Mouse (Mus musculus) spleen, adult 2 months (tissue): ENCODE results near the gene Prrc2a.
A peak's percentile ranks its signal among the peaks of the same experiment; 100 is the strongest.

Experiments used
- CTCF ChIP-seq: fragments of 200-500 bp; IDR thresholded peaks from 2 replicates; pipeline ENCODE4 v1.5.1; 2011; ENCODE audit warnings: mild to moderate bottlenecking, inconsistent platforms; ENCODE audit not compliant: insufficient read depth, insufficient read length, insufficient replicate concordance; ENCODE audit errors: extremely low read depth
- POLR2A ChIP-seq: fragments of 200-500 bp; IDR thresholded peaks from 2 replicates; pipeline ENCODE4 v1.6.1; 2011; ENCODE audit warnings: low read depth, low read length, inconsistent platforms

DNA sequence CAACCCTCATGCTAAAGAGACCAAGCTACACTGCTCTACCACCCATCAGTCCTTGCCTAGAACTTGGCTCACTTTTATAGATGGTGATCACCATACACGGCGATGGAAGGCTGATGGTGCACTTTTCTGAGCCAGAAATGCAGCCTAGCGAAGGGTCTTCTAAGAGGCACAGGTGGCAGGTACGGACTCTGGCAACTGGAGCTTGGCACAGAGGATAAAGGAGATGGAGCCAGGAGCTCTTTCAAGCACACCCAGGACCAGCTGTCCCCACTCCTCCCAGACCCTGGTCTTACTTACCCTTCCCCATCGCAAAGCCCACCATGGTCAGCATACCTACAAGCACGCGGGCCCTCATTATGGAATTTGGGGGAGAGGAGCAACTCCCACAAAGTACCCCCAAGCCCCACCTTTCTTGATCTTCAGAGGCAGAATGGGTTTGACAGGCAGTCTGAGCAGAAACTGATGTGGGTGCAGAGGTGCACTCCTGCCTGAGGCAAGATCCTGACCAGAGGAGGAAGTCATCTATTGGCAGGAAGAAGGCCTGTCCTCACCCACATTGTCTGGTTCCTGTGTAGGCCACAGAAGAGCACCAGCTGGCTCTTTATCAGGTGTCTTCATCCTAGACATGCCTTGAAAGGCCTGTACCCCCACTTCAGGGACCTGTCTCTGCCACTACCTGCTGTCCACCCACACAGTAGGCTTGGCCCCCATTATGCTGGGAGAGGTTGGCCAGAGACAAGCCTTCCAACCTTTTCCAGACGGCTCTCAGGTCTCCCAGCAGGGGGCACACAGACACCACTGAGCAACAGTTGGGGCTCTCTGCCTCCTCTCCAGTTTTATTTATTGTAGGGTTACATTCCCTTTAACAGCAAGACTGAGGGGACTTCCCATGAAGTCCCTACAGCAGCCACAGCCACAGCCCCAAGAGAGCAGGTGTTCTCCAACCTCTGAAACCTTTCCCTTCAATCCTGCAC lies 49.4 kb downstream of the Prrc2a start, which contains the start of gene Ly6g5b:
- TF ChIP-seq POLR2A, result no peak
- TF ChIP-seq CTCF, result peak; percentile 43; the same call in 1 of the 2 replicates
